Mouse (Mus musculus) stomach, embryonic 15.5 days (tissue): ENCODE measurements around the gene Ankle2. TPM values are rescaled to one million over a fixed set of nuclear protein-coding genes. Genes with fewer than 3 reads are reported as not detected.
A peak's percentile ranks its signal among the peaks of the same experiment; 100 is the strongest.

Source experiments
- ATAC-seq: fragments of 200-750 bp; cut with Nextera tagmentation; 2 replicates; pipeline ENCODE4 v1.8.0; 2017; ENCODE audit warnings: low read depth, moderate number of reproducible peaks, moderate TSS enrichment; ENCODE audit not compliant: insufficient read depth, low FRiP score
- H3K27ac ChIP-seq: fragments of 300-500 bp; sonication (generic); 2 replicates; pipeline ENCODE4 v1.5.1; 2015; ENCODE audit warnings: mild to moderate bottlenecking, inconsistent platforms
- H3K27me3 ChIP-seq: fragments of 300-500 bp; sonication (generic); replicated peaks from 2 replicates; pipeline ENCODE4 v1.6.1; 2015; ENCODE audit warnings: inconsistent platforms
- H3K36me3 ChIP-seq: fragments of 300-500 bp; sonication (generic); 2 replicates; pipeline ENCODE4 v1.6.1; 2015; ENCODE audit warnings: inconsistent platforms
- H3K4me1 ChIP-seq: fragments of 300-500 bp; sonication (generic); 2 replicates; pipeline ENCODE4 v1.6.1; 2015; ENCODE audit warnings: inconsistent platforms
- H3K4me2 ChIP-seq: fragments of 300-500 bp; sonication (generic); 2 replicates; pipeline ENCODE4 v1.6.1; 2015; ENCODE audit warnings: mild to moderate bottlenecking, inconsistent platforms
- H3K4me3 ChIP-seq: fragments of 300-500 bp; sonication (generic); replicated peaks from 2 replicates; pipeline ENCODE4 v1.5.1; 2015; ENCODE audit warnings: inconsistent platforms
- H3K9ac ChIP-seq: fragments of 300-500 bp; sonication (generic); 2 replicates; pipeline ENCODE4 v1.6.1; 2015; ENCODE audit warnings: inconsistent platforms
- H3K9me3 ChIP-seq: fragments of 300-500 bp; sonication (generic); 2 replicates; pipeline ENCODE4 v1.6.1; 2016; ENCODE audit warnings: inconsistent platforms
- WGBS: fragments of 180-500 bp; shearing (Covaris S2); methylation state at CpG from one replicate; pipeline ENCODE4 v1.1.7; 2015; 5-methylcytosine and 5-hydroxymethylcytosine counted together
- polyA plus RNA-seq: library from polyadenylated mRNA; unstranded; fragments of >200 nt; fragmentation: Nextera tagmentation; extraction: Ambion mirVana; gene quantifications from 2 replicates; pipeline ENCODE4 v1.2.1, GENCODE M21; 2015

Ankle2 gene
- polyA plus RNA-seq, 1 experiment from 2014 or later, result 24.8 TPM

DNA sequence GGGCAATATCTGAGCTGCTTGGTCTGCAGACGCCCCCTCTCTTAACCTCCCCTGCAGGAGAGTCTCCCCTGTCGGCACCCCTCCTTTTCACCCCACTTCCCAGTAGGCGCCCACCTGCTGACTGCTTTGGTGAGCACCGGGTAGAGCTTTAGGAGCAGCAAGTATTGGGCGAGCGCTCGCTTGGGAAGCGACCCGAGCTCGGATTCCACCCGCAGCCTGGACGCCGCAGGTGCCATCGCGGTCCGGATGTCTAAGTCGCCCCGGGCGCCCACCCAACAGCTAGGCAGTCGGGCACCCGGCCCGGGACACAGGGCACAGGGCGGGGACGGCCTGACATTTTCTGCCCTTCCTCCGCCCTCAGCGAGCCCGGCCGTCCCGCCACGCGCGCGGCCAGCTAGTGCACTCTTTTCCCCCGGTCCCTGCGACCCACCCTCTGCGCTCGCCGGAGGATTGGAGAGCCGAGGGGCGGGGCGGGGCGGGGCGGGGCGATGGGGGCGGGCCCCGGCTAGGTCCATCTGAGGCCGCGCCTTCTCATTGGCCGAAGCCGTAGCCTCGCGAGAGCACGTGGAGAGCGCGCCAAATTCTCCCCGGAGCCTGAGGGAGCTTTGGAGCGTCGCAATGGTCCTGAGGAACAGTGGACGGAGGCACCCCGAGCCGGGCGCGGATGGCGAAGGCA, 55.1 kb downstream of the Ankle2 start, which contains the start of the genes Pxmp2 and Pole:
Pxmp2 (minus strand) TSS at position 417 of the 676 bp plus-strand sequence.
Pole (plus strand) TSS at position 537 of the 676 bp plus-strand sequence.
- Histone ChIP-seq H3K27ac (peak within 1 kb of the TSS; percentile 69; the same call in 1 of the 2 replicates), H3K4me1 (peaks cover 6% of the 10 kb centered on the region; the same call in 1 of the 2 replicates), H3K9me3 (no peaks in the 10 kb centered on the region), H3K4me3 (peak within 1 kb of the TSS; percentile 81), H3K4me2 (peak within 1 kb of the TSS; percentile 98), H3K9ac (peak within 1 kb of the TSS; percentile 96), H3K36me3 (no peaks in the 10 kb centered on the region), H3K27me3 (no peaks in the 10 kb centered on the region)
- ATAC-seq, result peak; percentile 100
- WGBS, result under 1% methylated on average over 58 of the region's 64 CpGs

- 2% methylated on average over 31 of the region's 31 CpGs for WGBS
- peak overlapping the region; percentile 98 for H3K4me2 ChIP-seq
- H3K9me3 ChIP-seq, result no peaks in the 10 kb centered on the region
- peak; percentile 72 for ATAC-seq
- no peaks in the 10 kb centered on the region for H3K36me3 ChIP-seq
- H3K27me3 ChIP-seq, result no peaks in the 10 kb centered on the region
- peaks cover 6% of the 10 kb centered on the region; the same call in 1 of the 2 replicates for H3K4me1 ChIP-seq
- peak overlapping the region; percentile 96 for H3K9ac ChIP-seq
- peak overlapping the region; percentile 69; the same call in 1 of the 2 replicates for H3K27ac ChIP-seq
- H3K4me3 ChIP-seq, result peak overlapping the region; percentile 81
Observed at GRCm38 (mm10) chr5:110286446-110287083, 55.8 kb downstream of the Ankle2 start.

- WGBS, result 64% methylated on average over 2 of the region's 2 CpGs
- no peaks in the 10 kb centered on the region for H3K27me3 ChIP-seq
- no peak overlapping the region for H3K27ac ChIP-seq
- peak overlapping the region; percentile 81 for H3K4me3 ChIP-seq
- H3K4me1 ChIP-seq, result peaks cover 6% of the 10 kb centered on the region; the same call in 1 of the 2 replicates
- H3K9ac ChIP-seq, result no peak overlapping the region
- no peaks in the 10 kb centered on the region for H3K9me3 ChIP-seq
- peak overlapping the region; percentile 98 for H3K4me2 ChIP-seq
- H3K36me3 ChIP-seq, result no peaks in the 10 kb centered on the region
- no peak for ATAC-seq
Observed at GRCm38 (mm10) chr5:110287084-110287475, 56.3 kb downstream of the Ankle2 start.

GRCm38 (mm10) chr5:110291649-110292048, 60.8 kb downstream of the Ankle2 start:
- no peak overlapping the region for H3K27ac ChIP-seq
- WGBS, result 88% methylated on average over 1 of the region's 1 CpGs
- H3K4me3 ChIP-seq, result no peak overlapping the region
- no peak overlapping the region for H3K9ac ChIP-seq
- peaks cover 18% of the 10 kb centered on the region for H3K36me3 ChIP-seq
- no peaks in the 10 kb centered on the region for H3K27me3 ChIP-seq
- no peak overlapping the region for H3K4me2 ChIP-seq
- H3K4me1 ChIP-seq, result peaks cover 2% of the 10 kb centered on the region; the same call in 1 of the 2 replicates
- H3K9me3 ChIP-seq, result no peaks in the 10 kb centered on the region
- ATAC-seq, result no peak

DNA sequence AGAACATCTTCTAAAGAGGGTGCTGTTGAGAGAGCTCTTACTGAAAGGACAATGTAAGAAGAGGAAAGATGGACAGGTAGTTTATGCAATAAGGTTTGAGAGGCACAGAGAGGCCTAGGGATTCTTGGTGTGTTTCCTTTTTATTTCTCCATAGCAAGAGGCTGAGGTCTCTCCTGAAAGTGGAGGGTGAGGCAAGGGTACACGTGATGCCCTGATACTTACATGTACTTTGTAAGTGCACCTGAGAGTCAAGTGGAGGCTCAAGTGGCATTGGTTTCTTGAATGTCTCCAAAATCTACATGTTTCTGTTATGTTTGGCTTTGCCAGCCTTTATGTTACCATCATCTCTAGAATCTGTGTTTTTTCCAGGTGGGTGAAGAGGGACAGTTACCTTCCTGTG, 65.8 kb downstream of the Ankle2 start:
- H3K36me3 ChIP-seq, result peaks cover 39% of the 10 kb centered on the region
- no peak overlapping the region for H3K4me3 ChIP-seq
- no peaks in the 10 kb centered on the region for H3K9me3 ChIP-seq
- no peak overlapping the region for H3K4me2 ChIP-seq
- H3K27ac ChIP-seq, result no peak overlapping the region
- ATAC-seq, result no peak
- no peaks in the 10 kb centered on the region for H3K4me1 ChIP-seq
- no peak overlapping the region for H3K9ac ChIP-seq
- WGBS, result 92% methylated on average over 1 of the region's 1 CpGs
- H3K27me3 ChIP-seq, result no peaks in the 10 kb centered on the region

- no peak for ATAC-seq
- H3K27ac ChIP-seq, result no peak overlapping the region
- H3K4me1 ChIP-seq, result no peaks in the 10 kb centered on the region
- 86% methylated on average over 2 of the region's 2 CpGs for WGBS
- H3K4me3 ChIP-seq, result no peak overlapping the region
- no peak overlapping the region for H3K9ac ChIP-seq
- H3K27me3 ChIP-seq, result no peaks in the 10 kb centered on the region
- H3K9me3 ChIP-seq, result no peaks in the 10 kb centered on the region
- peaks cover 42% of the 10 kb centered on the region for H3K36me3 ChIP-seq
- H3K4me2 ChIP-seq, result no peak overlapping the region
Observed at GRCm38 (mm10) chr5:110300591-110300990, 69.8 kb downstream of the Ankle2 start.

Other genes starting within 250 kb of the Ankle2 start
- gene Zfp932, start 234.5 kb upstream of the Ankle2 start, polyA plus RNA-seq, result 22.7 and 23.3 TPM in 2 replicates
- gene Gm17655, start 158.5 kb upstream of the Ankle2 start, polyA plus RNA-seq, result 2.8 and 4.6 TPM in 2 replicates
- gene Gm35315, start 136.6 kb upstream of the Ankle2 start, polyA plus RNA-seq, result 1.6 and 1.8 TPM in 2 replicates
- gene Plcxd1, start 131.0 kb upstream of the Ankle2 start, polyA plus RNA-seq, result 1.1 TPM in 2 replicates
- 28.7 and 32.3 TPM in 2 replicates for gene Gtpbp6, start 122.8 kb upstream of the Ankle2 start, polyA plus RNA-seq
- gene Zfp605, start 120.9 kb upstream of the Ankle2 start, polyA plus RNA-seq, result 5.4 TPM in 2 replicates
- gene Chfr, start 95.2 kb upstream of the Ankle2 start, polyA plus RNA-seq, result 32.6 and 34.3 TPM in 2 replicates
- 18.9 and 19.3 TPM in 2 replicates for gene Golga3, start 54.3 kb upstream of the Ankle2 start, polyA plus RNA-seq
- gene Pgam5, start 38.9 kb downstream of the Ankle2 start, polyA plus RNA-seq, result 50.2 and 55.4 TPM in 2 replicates
- 10.5 and 11.1 TPM in 2 replicates for gene Pxmp2, start 55.2 kb downstream of the Ankle2 start, polyA plus RNA-seq
- 24.0 and 28.8 TPM in 2 replicates for gene Pole, start 55.3 kb downstream of the Ankle2 start, polyA plus RNA-seq
- gene P2rx2, start 112.2 kb downstream of the Ankle2 start, polyA plus RNA-seq, result 0.70 and 0.73 TPM in 2 replicates
- gene Lrcol1, start 113.7 kb downstream of the Ankle2 start, polyA plus RNA-seq, result not detected in 2 replicates
- gene Fbrsl1, start 217.5 kb downstream of the Ankle2 start, polyA plus RNA-seq, result 11.1 and 12.0 TPM in 2 replicates